Mouse (Mus musculus) liver, embryonic 13.5 days (tissue): Measurements from ENCODE around the gene Ralgps2. TPM values are rescaled to one million over a fixed set of nuclear protein-coding genes. Genes with fewer than 3 reads are reported as not detected.

Source experiments
- ATAC-seq: fragments of 200-750 bp; cut with Nextera tagmentation; 2 replicates; pipeline ENCODE4 v1.8.0; 2017; ENCODE audit warnings: low read depth, mild to moderate bottlenecking, moderate number of reproducible peaks, moderate library complexity
- DNase-seq: peaks from one replicate; pipeline ENCODE4 v3.0.0; 2022
- H3K27ac ChIP-seq: fragments of 300-500 bp; sonication (generic); 2 replicates; pipeline ENCODE4 v1.5.1; 2015; ENCODE audit warnings: moderate library complexity, mild to moderate bottlenecking, inconsistent platforms
- H3K27me3 ChIP-seq: fragments of 300-500 bp; sonication (generic); 2 replicates; pipeline ENCODE4 v1.6.1; 2015; ENCODE audit warnings: mild to moderate bottlenecking, inconsistent platforms
- H3K36me3 ChIP-seq: fragments of 300-500 bp; sonication (generic); 2 replicates; pipeline ENCODE4 v1.6.1; 2015; ENCODE audit warnings: mild to moderate bottlenecking, inconsistent platforms
- H3K4me1 ChIP-seq: fragments of 300-500 bp; sonication (generic); replicated peaks from 2 replicates; pipeline ENCODE4 v1.6.1; 2015; ENCODE audit warnings: inconsistent platforms
- H3K4me2 ChIP-seq: fragments of 300-500 bp; sonication (generic); 2 replicates; pipeline ENCODE4 v1.6.1; 2015; ENCODE audit warnings: inconsistent platforms, mild to moderate bottlenecking, moderate library complexity
- H3K4me3 ChIP-seq: fragments of 300-500 bp; sonication (generic); replicated peaks from 2 replicates; pipeline ENCODE4 v1.5.1; 2015; ENCODE audit warnings: mild to moderate bottlenecking, inconsistent platforms
- H3K9ac ChIP-seq: fragments of 300-500 bp; sonication (generic); 2 replicates; pipeline ENCODE4 v1.6.1; 2015; ENCODE audit warnings: mild to moderate bottlenecking, inconsistent platforms
- H3K9me3 ChIP-seq: fragments of 300-500 bp; sonication (generic); replicated peaks from 2 replicates; pipeline ENCODE4 v1.6.1; 2016; ENCODE audit warnings: inconsistent platforms
- WGBS: fragments of 180-500 bp; shearing (Covaris S2); methylation state at CpG from one replicate; pipeline ENCODE4 v1.1.7; 2015; ENCODE audit not compliant: insufficient replicate concordance; 5-methylcytosine and 5-hydroxymethylcytosine counted together
- polyA plus RNA-seq: library from polyadenylated mRNA; unstranded; fragments of >200 nt; fragmentation: Nextera tagmentation; extraction: Ambion mirVana; gene quantifications from 2 replicates; pipeline ENCODE4 v1.2.1, GENCODE M21; 2015

Gene Ralgps2
- polyA plus RNA-seq, 1 experiment from 2014 or later = 21.0 TPM

DNA sequence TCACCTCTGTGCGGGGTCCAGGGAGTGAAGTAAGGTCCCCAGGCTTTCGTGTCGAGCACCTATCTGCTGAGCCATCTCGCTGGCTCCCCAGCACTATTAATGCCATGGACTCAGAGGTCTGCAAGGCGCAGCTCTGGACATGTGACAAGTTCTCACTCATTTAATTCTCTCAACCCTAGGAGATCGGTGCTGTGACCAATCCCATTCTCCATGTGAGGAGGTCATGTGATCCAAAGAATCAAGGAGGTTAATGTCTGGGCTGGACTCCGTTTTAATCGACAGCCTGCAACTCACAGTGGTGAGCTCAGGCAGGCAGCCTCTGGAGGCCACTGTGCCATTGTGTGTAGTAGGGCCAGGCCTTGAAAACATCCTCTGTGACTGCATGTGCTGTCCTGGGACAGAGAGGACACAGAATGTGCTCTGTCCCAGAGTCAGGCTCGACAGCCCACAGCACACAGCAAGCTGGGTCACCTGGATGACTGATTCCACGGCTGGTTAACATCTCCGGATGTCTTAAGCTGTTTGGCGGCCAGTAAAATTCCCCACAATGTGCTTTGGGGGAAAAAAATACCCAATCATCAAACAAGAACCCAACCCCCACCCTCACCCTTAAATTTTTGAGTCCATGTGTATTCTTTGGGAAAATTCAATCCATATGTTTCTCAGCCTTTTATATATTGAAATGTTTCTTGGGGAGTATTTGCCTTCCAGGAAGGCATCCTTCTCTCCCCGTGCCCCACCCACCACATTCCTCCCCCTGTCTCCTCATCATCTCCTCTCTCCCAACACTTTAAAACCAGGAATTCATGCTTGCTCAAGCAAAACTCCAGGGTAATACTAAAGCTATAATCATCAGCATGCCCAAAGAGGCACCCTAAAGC, 178.6 kb downstream of the Ralgps2 start:
- Histone ChIP-seq H3K27me3 (no peaks in the 10 kb centered on the region), H3K4me2 (no peak overlapping the region), H3K9me3 (no peaks in the 10 kb centered on the region), H3K4me3 (no peak overlapping the region), H3K9ac (no peak overlapping the region), H3K27ac (no peak overlapping the region), H3K4me1 (no peaks in the 10 kb centered on the region), H3K36me3 (no peaks in the 10 kb centered on the region)
- no peak for ATAC-seq
- 66% methylated on average over 13 of the region's 13 CpGs for WGBS
- no peak for DNase-seq

DNA sequence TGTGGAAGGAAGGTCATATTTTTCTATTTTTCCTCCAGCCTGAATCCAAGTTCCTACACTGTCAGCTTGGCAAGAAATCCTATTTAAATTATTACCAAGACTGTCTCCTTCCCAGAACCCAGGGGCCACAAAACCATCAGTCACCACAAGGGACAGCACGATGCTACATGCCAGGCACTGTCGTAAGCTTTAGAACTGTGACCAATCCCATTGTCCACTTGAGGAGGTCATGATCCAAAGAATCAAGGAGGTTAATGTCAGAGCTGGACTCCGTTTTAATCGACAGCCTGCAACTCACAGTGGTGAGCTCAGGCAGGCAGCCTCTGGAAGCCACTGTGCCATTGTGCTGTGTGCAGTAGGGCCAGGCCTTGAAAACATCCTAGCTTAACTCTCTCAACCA, 181.1 kb downstream of the Ralgps2 start:
- Histone ChIP-seq H3K36me3 (no peaks in the 10 kb centered on the region), H3K9me3 (no peaks in the 10 kb centered on the region), H3K4me3 (no peak overlapping the region), H3K4me1 (peaks cover 5% of the 10 kb centered on the region; the same call in 1 of the 2 replicates), H3K9ac (no peak overlapping the region), H3K4me2 (no peak overlapping the region), H3K27ac (no peak overlapping the region), H3K27me3 (0 out of 2 replicates have a peak, but pooled peaks cover 3% of the 10 kb centered on the region)
- DNase-seq (no peak), ATAC-seq (no peak)
- WGBS = 79% methylated on average over 4 of the region's 4 CpGs

DNA sequence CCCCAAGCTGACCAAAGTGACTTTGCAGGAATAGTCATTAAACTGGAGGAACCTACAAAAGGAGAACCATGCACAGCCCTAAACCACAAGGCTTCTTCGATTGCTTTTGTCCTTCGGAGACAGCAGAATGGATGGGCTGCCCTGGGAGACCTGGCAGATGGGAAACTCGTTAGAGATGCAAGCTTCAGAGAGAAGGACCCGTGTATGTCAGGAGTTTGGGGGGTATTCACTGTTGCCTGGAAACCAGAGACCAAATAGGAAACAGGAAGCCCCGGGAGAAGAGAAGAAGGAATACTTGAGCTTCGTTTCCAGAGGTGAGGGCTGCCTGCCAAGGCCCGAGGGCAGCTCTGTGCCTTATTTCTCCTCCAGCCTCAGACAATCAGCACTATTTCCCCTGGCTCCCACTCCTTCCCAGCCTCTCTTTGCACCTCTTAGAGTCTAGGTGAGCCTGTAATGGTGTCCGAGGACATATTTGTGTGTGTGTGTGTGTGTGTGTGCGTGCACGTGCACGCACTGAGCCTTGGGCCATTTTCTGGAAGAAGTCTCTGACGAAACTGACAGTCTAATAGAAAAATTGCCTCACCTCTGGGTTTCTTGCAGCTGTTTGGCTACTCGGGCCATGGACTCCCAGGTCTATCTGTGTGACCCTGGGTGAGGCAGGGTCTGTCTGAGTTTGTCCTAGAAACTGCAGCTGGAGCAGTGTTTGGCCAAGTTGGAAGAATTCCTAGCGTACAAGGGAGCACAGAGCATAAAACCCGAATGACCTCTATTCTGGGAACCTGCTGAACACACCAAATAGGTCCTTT, 184.6 kb downstream of the Ralgps2 start:
- no peak for DNase-seq
- 57% methylated on average over 15 of the region's 15 CpGs for WGBS
- H3K4me2 ChIP-seq = no peak overlapping the region
- H3K27ac ChIP-seq = no peak overlapping the region
- H3K27me3 ChIP-seq = 0 out of 2 replicates have a peak, but pooled peaks cover 3% of the 10 kb centered on the region
- H3K9me3 ChIP-seq = no peaks in the 10 kb centered on the region
- no peak overlapping the region for H3K4me3 ChIP-seq
- peaks cover 36% of the 10 kb centered on the region for H3K4me1 ChIP-seq
- no peak overlapping the region for H3K9ac ChIP-seq
- ATAC-seq = no peak
- no peaks in the 10 kb centered on the region for H3K36me3 ChIP-seq

Other genes with a start within 250 kb of the Ralgps2 start
- 10.0 and 12.0 TPM in 2 replicates for gene Fam20b, start 220.5 kb downstream of the Ralgps2 start, polyA plus RNA-seq
- gene Angptl1, start 101.1 kb downstream of the Ralgps2 start, polyA plus RNA-seq = 0.23 and 0.48 TPM in 2 replicates
- gene Tex35, start 169.1 kb upstream of the Ralgps2 start, polyA plus RNA-seq = not detected in 2 replicates